Mouse (Mus musculus) fibroblast of lung, adult 2 months (primary cell): ENCODE measurements around the gene Trpv5.

Source experiments
- DNase-seq: peaks from one replicate; pipeline ENCODE4 v3.0.0-alpha.2; 2011; ENCODE audit warnings: low read depth

Gene Trpv5

DNA sequence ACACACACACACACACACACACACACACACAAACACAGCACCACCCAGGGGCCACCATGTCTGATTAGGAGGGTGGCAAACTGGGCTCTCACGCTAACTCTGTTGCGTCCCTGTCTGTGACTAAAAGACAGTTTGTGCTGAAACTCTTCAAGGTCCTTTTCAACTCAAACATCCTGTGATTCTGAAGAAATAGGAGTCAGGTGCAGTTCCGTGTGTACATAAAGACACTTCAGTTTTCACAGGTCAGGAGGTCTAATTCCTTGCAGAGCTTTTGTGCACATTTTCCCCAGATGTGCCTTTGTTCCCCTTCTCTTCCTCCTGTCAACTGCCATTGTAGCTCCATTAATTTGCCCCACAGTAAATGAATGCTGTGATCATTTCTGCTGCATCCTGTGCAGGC, 40.1 kb downstream of the Trpv5 start:
- no peak for DNase-seq

- DNase-seq, result no peak
Observed at GRCm38 (mm10) chr6:41637927-41638506, 42.6 kb downstream of the Trpv5 start.

DNA sequence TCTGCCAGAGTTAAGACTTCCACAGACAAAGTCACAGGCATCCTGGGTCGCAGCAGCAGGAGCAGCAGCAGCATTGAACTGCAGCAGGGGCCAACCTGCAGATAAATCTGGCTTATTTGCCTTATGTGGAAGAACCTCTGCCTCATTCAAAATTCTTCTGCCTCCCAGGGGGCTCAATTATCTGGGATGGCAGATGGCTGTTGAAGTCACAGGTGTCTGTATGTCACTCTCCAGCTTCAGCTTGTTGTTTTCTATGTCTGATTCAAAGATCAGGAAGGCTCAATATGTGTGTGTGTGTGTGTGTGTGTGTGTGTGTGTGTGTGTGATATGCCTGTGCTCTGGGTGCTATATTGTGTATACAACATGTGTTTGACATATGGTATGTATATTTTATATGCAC, 43.2 kb downstream of the Trpv5 start:
- DNase-seq, result no peak

DNA sequence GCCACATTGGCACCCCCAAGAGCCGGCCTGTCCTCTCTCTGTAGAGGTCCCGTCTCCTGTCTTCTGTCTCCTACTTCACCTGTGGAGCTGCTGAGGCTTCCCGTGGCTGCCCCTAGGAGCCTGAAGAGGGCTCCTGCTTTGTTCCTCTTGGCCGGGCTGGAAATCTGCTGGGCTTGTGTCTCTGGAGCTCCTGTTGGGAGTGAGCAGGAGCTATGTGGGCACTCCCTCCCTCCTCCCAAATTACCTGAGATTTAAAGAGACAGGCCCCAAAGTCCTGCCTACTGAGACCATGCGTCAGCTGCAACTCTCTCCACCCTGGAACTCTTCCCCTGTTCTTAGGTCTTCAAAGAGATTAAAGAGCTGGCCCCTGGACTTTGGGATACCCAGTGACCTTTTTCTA, 44.4 kb downstream of the Trpv5 start, which contains the start of gene Trpv6:
TSS of gene Trpv6 (minus strand) at position 228 of the 400 bp plus-strand sequence.
- no peak for DNase-seq

DNA sequence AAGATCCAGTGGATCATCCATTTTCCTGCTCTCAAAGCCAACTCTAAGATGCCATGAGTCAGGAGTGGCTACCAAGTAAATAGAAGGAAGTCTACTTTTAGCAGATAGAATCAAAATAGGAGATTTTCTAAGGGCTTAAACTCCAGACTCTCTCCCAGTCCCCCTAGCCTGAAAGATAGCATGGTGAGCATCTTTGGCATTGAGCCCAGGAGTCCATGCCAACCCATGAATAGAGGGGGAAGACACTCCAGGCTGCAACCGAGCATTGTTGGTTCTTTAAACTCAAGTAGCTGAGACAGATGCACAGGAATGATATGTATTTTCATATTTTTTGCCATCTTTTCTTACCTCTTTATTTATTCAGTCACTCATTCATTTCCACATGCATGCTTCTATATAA, 45.4 kb downstream of the Trpv5 start:
- DNase-seq, result no peak

DNA sequence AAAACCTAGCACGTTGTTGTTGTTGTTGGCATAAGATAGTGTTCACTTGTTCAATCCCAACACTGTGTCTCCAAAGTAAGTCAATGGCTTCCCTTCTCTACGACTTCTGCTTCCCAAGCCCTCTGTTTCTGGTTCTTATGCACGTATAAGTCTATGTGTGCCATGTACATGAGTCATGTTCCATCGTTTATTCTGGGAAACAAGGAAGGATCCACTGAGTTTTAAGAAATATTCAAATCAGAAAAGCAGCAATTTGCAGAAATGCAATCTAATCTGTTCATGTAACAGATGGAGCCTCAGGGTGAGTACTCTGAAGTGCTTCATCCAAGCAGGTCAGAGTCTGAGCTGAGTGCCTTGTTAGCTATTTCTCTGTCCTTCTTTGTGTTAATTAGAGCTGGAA, 49.0 kb downstream of the Trpv5 start:
- no peak for DNase-seq

GRCm38 (mm10) chr6:41630791-41631190, 49.8 kb downstream of the Trpv5 start:
- no peak for DNase-seq

DNA sequence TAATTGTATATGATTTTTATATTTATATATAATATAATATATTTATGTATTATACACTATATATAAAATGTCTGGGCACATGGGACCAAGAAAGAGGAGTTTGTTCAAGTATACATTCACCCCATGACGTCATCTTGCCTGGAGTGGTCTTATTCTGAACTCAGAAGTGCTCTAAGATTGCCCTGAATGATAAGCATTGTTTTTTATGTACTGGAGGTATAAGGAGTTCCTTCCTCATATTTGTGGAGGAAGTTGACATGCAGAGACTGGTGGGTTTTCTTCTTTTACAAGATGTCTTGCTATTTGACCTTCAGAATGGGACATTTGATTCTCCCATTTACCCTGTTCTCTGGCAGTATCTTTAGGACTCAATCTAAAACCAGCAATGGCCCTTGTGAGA, 52.4 kb downstream of the Trpv5 start:
- DNase-seq, result no peak

- DNase-seq, result no peak
Observed at GRCm38 (mm10) chr6:41622661-41623060, 57.9 kb downstream of the Trpv5 start.

DNA sequence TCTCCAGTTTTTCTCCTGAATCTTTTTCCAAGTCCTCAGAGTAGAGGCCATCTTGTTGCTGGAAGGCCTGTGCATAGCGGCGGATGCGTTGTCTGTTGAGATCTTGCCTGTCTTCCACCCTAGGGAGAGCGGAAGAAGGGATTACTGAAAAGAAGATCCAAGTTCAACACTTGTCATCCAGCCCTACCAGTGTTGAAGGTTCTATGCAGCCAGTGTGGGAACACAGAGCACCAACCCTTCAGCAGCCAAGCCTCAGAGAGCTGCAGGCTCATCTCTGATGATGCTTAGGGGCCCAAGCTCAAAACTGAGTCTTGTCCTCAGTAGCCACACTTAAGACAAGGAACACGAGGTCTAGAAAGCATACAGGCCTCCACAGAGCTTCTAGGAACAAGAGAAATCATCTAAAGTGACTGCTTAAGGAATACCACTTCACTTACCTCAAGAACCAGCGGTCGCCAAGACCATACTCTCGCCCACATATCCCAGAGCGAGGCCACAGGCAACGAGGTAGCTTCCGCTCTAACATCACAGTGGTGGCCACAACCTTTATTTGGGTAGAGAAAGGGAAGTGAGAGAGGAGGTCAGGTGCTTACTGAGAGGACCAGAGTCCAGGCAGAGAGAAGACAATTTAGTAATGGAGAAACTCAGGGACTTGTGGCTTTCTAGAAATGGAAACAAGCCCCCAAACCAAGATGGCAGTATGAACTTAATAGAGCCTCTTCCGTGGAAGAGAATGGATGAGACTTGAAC, 59.2 kb downstream of the Trpv5 start:
- DNase-seq, result no peak

- DNase-seq, result no peak
Observed at GRCm38 (mm10) chr6:41620173-41620798, 60.3 kb downstream of the Trpv5 start.

GRCm38 (mm10) chr6:41607637-41608036, 72.9 kb downstream of the Trpv5 start:
- no peak for DNase-seq

DNA sequence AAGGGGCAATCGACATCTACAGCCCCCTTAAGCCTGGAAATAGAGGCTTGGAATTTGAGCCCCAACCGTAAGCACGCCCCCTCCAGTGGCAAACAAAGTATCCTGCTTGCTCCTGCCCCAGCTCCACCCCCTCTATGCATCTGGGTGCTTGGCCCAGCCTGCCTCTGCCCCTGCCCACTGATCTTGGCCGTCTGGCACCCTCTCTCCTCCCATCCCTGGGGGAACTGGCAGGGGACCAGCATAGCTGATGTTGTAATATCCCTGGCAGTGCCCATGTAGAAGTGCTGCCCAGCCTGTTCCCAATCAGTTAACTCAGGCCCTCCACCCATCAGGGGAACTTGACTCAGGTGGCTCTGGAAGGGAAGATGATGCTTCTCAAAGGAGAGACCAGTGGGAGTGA, 74.4 kb downstream of the Trpv5 start:
- DNase-seq, result no peak

DNA sequence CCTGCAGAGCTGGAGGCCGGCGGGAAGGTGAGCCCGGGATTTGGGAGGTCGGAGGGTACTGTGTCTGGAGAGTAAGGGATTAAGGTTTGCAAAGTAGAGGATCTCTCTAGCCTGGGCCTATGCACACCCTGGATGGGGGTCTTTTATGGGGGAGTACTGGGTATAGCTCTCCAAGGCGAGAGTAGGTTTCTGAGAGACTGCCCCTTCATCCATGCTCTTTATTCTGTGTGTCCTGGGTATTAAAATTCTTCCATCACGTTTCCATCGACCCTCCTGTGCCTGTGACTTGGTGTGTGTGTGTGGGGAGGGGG, 74.8 kb downstream of the Trpv5 start:
- no peak for DNase-seq

DNA sequence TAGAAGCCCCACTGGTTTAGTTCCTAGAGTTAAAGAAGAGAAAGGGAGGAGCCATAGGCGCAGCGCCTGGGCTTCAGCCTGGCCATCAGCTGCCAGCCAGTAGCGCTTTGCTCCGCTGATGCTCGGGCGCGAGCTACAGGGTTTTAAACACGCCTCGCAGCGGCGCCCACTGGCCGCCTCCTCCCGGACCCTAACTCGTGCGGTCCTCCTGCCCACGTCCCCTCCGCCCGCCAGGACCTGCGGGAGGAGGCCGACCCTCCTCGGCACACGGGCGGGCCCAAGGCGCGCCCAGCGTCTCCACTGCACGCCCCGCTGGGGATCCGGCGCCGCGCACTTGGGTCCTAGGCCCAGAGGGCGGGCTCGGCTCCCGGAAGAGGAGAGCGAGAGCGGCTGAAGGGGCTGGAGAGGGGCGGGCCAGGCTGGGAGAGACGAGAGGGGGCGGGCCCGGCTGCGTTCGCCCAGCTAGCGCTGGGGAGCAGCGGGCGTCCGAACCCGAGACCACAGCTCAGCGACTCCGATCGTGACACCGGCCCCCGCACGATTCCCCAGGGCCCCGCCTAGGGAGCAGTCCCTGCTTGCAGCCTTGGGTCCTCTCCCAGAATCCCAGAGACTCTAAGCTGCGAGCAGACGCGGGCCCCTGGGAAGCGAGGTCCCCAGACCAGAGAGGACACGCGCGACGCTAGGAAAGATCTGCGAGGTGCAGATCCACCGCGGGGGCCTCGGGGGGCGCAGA, 75.3 kb downstream of the Trpv5 start, which contains the start of gene Ephb6:
TSS of gene Ephb6 (plus strand) at position 422 of the 733 bp plus-strand sequence.
- DNase-seq, result no peak

- no peak for DNase-seq
Observed at GRCm38 (mm10) chr6:41604401-41605050, 76.0 kb downstream of the Trpv5 start.
